Mouse (Mus musculus): Measurements from ENCODE around the gene Arpc1b. TPM values are rescaled to one million over a fixed set of nuclear protein-coding genes. Genes with fewer than 3 reads are reported as not detected.

Gene Arpc1b
- 84.8 and 137 TPM in 2 replicates for polyA plus RNA-seq (2014; fragmentation: Nextera tagmentation; extraction: Ambion mirVana)

- H3K27ac ChIP-seq (replicated peaks in 1 of 2; ENCODE audit: control insufficient read depth in 1 of 2, insufficient read depth in 1 of 2, low read depth in 2 of 2, low read length in 2 of 2), result peak within 1 kb of the TSS; percentile 23 to 54
Observed at GRCm38 (mm10) chr5:145114071-145114605, at the start of gene Arpc1b. Gene Arpc1b (plus strand): TSS chr5:145114215.

GRCm38 (mm10) chr5:145064765-145065340, 49.2 kb upstream of the Arpc1b start:
- Histone ChIP-seq H3K36me3 (ENCODE audit: control insufficient read depth, insufficient read depth, low read length) (no peaks in the 10 kb centered on the region), H3K9me3 (ENCODE audit: control insufficient read depth, low read length) (0 out of 2 replicates have a peak, but pooled peaks cover 3% of the 10 kb centered on the region), H3K4me2 (ENCODE audit: low read length) (no peak overlapping the region), H3K4me3 (ENCODE audit: control insufficient read depth in 1 of 2, insufficient read depth in 1 of 2, low read depth in 1 of 2, low read length in 2 of 2) (no peak overlapping the region), H3K27me3 (ENCODE audit: control insufficient read depth, insufficient read depth, low read length) (no peaks in the 10 kb centered on the region), H3K4me1 (ENCODE audit: control insufficient read depth in 2 of 2, insufficient read depth in 2 of 2, low read length in 2 of 2) (no peaks in the 10 kb centered on the region), H3K9ac (ENCODE audit: low read length) (no peak overlapping the region), H3K27ac (replicated peaks in 1 of 2; ENCODE audit: control insufficient read depth in 1 of 2, insufficient read depth in 1 of 2, low read depth in 2 of 2, low read length in 2 of 2) (no peak overlapping the region)
- WGBS, result 73% methylated on average over 1 of the region's 1 CpGs
- no peak for ATAC-seq (ENCODE audit: insufficient number of reproducible peaks, insufficient read depth, low FRiP score, low read depth)

More at GRCm38 (mm10) chr5:145114071-145114605, at the start of gene Arpc1b:
- Histone ChIP-seq H3K9ac (ENCODE audit: low read length) (peak within 1 kb of the TSS; percentile 82), H3K4me2 (ENCODE audit: low read length) (peak within 1 kb of the TSS; percentile 89), H3K36me3 (ENCODE audit: control insufficient read depth, insufficient read depth, low read length) (peaks cover 16% of the 10 kb centered on the region), H3K27me3 (ENCODE audit: control insufficient read depth, insufficient read depth, low read length) (no peaks in the 10 kb centered on the region), H3K4me3 (ENCODE audit: control insufficient read depth in 1 of 2, insufficient read depth in 1 of 2, low read depth in 1 of 2, low read length in 2 of 2) (peak within 1 kb of the TSS; percentile 54 to 87), H3K4me1 (ENCODE audit: control insufficient read depth in 2 of 2, insufficient read depth in 2 of 2, low read length in 2 of 2) (peaks cover 7 to 14% of the 10 kb centered on the region in 2 experiments; a peak in 1 of 4 replicates), H3K9me3 (ENCODE audit: control insufficient read depth, low read length) (no peaks in the 10 kb centered on the region)
- ATAC-seq (ENCODE audit: insufficient number of reproducible peaks, insufficient read depth, low FRiP score, low read depth), result peak; percentile 80
- under 1% methylated on average over 52 of the region's 53 CpGs for WGBS

- ATAC-seq (ENCODE audit: insufficient number of reproducible peaks, insufficient read depth, low FRiP score, low read depth), result no peak
- Histone ChIP-seq H3K4me1 (ENCODE audit: control insufficient read depth in 2 of 2, insufficient read depth in 2 of 2, low read length in 2 of 2) (no peaks in the 10 kb centered on the region), H3K9me3 (ENCODE audit: control insufficient read depth, low read length) (0 out of 2 replicates have a peak, but pooled peaks cover 3% of the 10 kb centered on the region), H3K9ac (ENCODE audit: low read length) (no peak overlapping the region), H3K4me2 (ENCODE audit: low read length) (no peak overlapping the region), H3K36me3 (ENCODE audit: control insufficient read depth, insufficient read depth, low read length) (no peaks in the 10 kb centered on the region), H3K4me3 (ENCODE audit: control insufficient read depth in 1 of 2, insufficient read depth in 1 of 2, low read depth in 1 of 2, low read length in 2 of 2) (no peak overlapping the region), H3K27me3 (ENCODE audit: control insufficient read depth, insufficient read depth, low read length) (no peaks in the 10 kb centered on the region), H3K27ac (replicated peaks in 1 of 2; ENCODE audit: control insufficient read depth in 1 of 2, insufficient read depth in 1 of 2, low read depth in 2 of 2, low read length in 2 of 2) (no peak overlapping the region)
- 33% methylated on average over 3 of the region's 3 CpGs for WGBS
Observed at GRCm38 (mm10) chr5:145068863-145069262, 45.2 kb upstream of the Arpc1b start.

GRCm38 (mm10) chr5:145069707-145070106, 44.3 kb upstream of the Arpc1b start:
- H3K9me3 ChIP-seq (ENCODE audit: control insufficient read depth, low read length), result 0 out of 2 replicates have a peak, but pooled peaks cover 3% of the 10 kb centered on the region
- no peak overlapping the region for H3K9ac ChIP-seq (ENCODE audit: low read length)
- no peak for ATAC-seq (ENCODE audit: insufficient number of reproducible peaks, insufficient read depth, low FRiP score, low read depth)
- H3K4me1 ChIP-seq (ENCODE audit: control insufficient read depth in 2 of 2, insufficient read depth in 2 of 2, low read length in 2 of 2), result no peaks in the 10 kb centered on the region
- H3K27me3 ChIP-seq (ENCODE audit: control insufficient read depth, insufficient read depth, low read length), result no peaks in the 10 kb centered on the region
- no peak overlapping the region for H3K27ac ChIP-seq (replicated peaks in 1 of 2; ENCODE audit: control insufficient read depth in 1 of 2, insufficient read depth in 1 of 2, low read depth in 2 of 2, low read length in 2 of 2)
- WGBS, result 0% methylated on average over 5 of the region's 5 CpGs
- no peak overlapping the region for H3K4me2 ChIP-seq (ENCODE audit: low read length)
- H3K4me3 ChIP-seq (ENCODE audit: control insufficient read depth in 1 of 2, insufficient read depth in 1 of 2, low read depth in 1 of 2, low read length in 2 of 2), result no peak overlapping the region
- no peaks in the 10 kb centered on the region for H3K36me3 ChIP-seq (ENCODE audit: control insufficient read depth, insufficient read depth, low read length)

GRCm38 (mm10) chr5:145071342-145071741, 42.7 kb upstream of the Arpc1b start:
- no peak overlapping the region for H3K27ac ChIP-seq (replicated peaks in 1 of 2; ENCODE audit: control insufficient read depth in 1 of 2, insufficient read depth in 1 of 2, low read depth in 2 of 2, low read length in 2 of 2)
- no peaks in the 10 kb centered on the region for H3K27me3 ChIP-seq (ENCODE audit: control insufficient read depth, insufficient read depth, low read length)
- H3K4me1 ChIP-seq (ENCODE audit: control insufficient read depth in 2 of 2, insufficient read depth in 2 of 2, low read length in 2 of 2), result no peaks in the 10 kb centered on the region
- WGBS, result 48% methylated on average over 6 of the region's 6 CpGs
- H3K9me3 ChIP-seq (ENCODE audit: control insufficient read depth, low read length), result 0 out of 2 replicates have a peak, but pooled peaks cover 3% of the 10 kb centered on the region
- ATAC-seq (ENCODE audit: insufficient number of reproducible peaks, insufficient read depth, low FRiP score, low read depth), result no peak
- H3K4me3 ChIP-seq (ENCODE audit: control insufficient read depth in 1 of 2, insufficient read depth in 1 of 2, low read depth in 1 of 2, low read length in 2 of 2), result no peak overlapping the region
- H3K9ac ChIP-seq (ENCODE audit: low read length), result no peak overlapping the region
- no peaks in the 10 kb centered on the region for H3K36me3 ChIP-seq (ENCODE audit: control insufficient read depth, insufficient read depth, low read length)
- H3K4me2 ChIP-seq (ENCODE audit: low read length), result no peak overlapping the region

- Histone ChIP-seq H3K4me1 (ENCODE audit: control insufficient read depth in 2 of 2, insufficient read depth in 2 of 2, low read length in 2 of 2) (no peaks in the 10 kb centered on the region), H3K9me3 (ENCODE audit: control insufficient read depth, low read length) (0 out of 2 replicates have a peak, but pooled peaks cover 3% of the 10 kb centered on the region), H3K27me3 (ENCODE audit: control insufficient read depth, insufficient read depth, low read length) (no peaks in the 10 kb centered on the region), H3K27ac (replicated peaks in 1 of 2; ENCODE audit: control insufficient read depth in 1 of 2, insufficient read depth in 1 of 2, low read depth in 2 of 2, low read length in 2 of 2) (no peak overlapping the region), H3K4me2 (ENCODE audit: low read length) (no peak overlapping the region), H3K4me3 (ENCODE audit: control insufficient read depth in 1 of 2, insufficient read depth in 1 of 2, low read depth in 1 of 2, low read length in 2 of 2) (no peak overlapping the region), H3K9ac (ENCODE audit: low read length) (no peak overlapping the region), H3K36me3 (ENCODE audit: control insufficient read depth, insufficient read depth, low read length) (no peaks in the 10 kb centered on the region)
- 35% methylated on average over 3 of the region's 3 CpGs for WGBS
- no peak for ATAC-seq (ENCODE audit: insufficient number of reproducible peaks, insufficient read depth, low FRiP score, low read depth)
Observed at GRCm38 (mm10) chr5:145075081-145075480, 38.9 kb upstream of the Arpc1b start.

GRCm38 (mm10) chr5:145081866-145082613, 32.0 kb upstream of the Arpc1b start:
- Histone ChIP-seq H3K4me2 (ENCODE audit: low read length) (no peak overlapping the region), H3K4me3 (ENCODE audit: control insufficient read depth in 1 of 2, insufficient read depth in 1 of 2, low read depth in 1 of 2, low read length in 2 of 2) (no peak overlapping the region), H3K36me3 (ENCODE audit: control insufficient read depth, insufficient read depth, low read length) (no peaks in the 10 kb centered on the region), H3K9ac (ENCODE audit: low read length) (no peak overlapping the region), H3K9me3 (ENCODE audit: control insufficient read depth, low read length) (no peaks in the 10 kb centered on the region), H3K27me3 (ENCODE audit: control insufficient read depth, insufficient read depth, low read length) (no peaks in the 10 kb centered on the region), H3K27ac (replicated peaks in 1 of 2; ENCODE audit: control insufficient read depth in 1 of 2, insufficient read depth in 1 of 2, low read depth in 2 of 2, low read length in 2 of 2) (no peak overlapping the region), H3K4me1 (ENCODE audit: control insufficient read depth in 2 of 2, insufficient read depth in 2 of 2, low read length in 2 of 2) (peaks cover 0 to 7% of the 10 kb centered on the region in 2 experiments; a peak in 2 of 4 replicates)
- ATAC-seq (ENCODE audit: insufficient number of reproducible peaks, insufficient read depth, low FRiP score, low read depth), result no peak
- 82% methylated on average over 10 of the region's 10 CpGs for WGBS
